Mouse (Mus musculus): Measurements from ENCODE around the gene Olfml2a. TPM values are rescaled to one million over a fixed set of nuclear protein-coding genes. Genes with fewer than 3 reads are reported as not detected.

The Olfml2a gene
- 28.1 TPM for polyA plus RNA-seq (2014; fragmentation: Illumina TruSeq; extraction: RNeasy Lipid Tissue Mini Kit (QIAGEN cat#74804))

GRCm38 (mm10) chr2:38931851-38932667 lies at the start of gene Olfml2a:
Gene Olfml2a (plus strand): TSS chr2:38931978.

GRCm38 (mm10) chr2:38927115-38927979 lies 4.4 kb upstream of the Olfml2a start, which contains the start of gene Nr6a1:
Gene Nr6a1 (minus strand): TSS chr2:38927688.

GRCm38 (mm10) chr2:38997386-38998374 lies 65.9 kb downstream of the Olfml2a start, which contains the start of gene Wdr38:
Gene Wdr38 (plus strand): TSS chr2:38997476.

GRCm38 (mm10) chr2:39004880-39005435 lies 73.2 kb downstream of the Olfml2a start, which contains the start of gene Arpc5l:
Gene Arpc5l (plus strand): TSS chr2:39005348.

GRCm38 (mm10) chr2:39005574-39006079 lies 73.8 kb downstream of the Olfml2a start, which contains the start of gene Rpl35:
Gene Rpl35 (minus strand): TSS chr2:39005624.

Other genes starting within 250 kb of the Olfml2a start
- gene Nr5a1, start 217.4 kb upstream of the Olfml2a start, polyA plus RNA-seq (2014; fragmentation: Illumina TruSeq; extraction: RNeasy Lipid Tissue Mini Kit (QIAGEN cat#74804)), result 10.5 TPM
- 7.7 TPM for gene Nr6a1, start 4.3 kb upstream of the Olfml2a start, polyA plus RNA-seq (2014; fragmentation: Illumina TruSeq; extraction: RNeasy Lipid Tissue Mini Kit (QIAGEN cat#74804))
- not detected for gene Wdr38, start 65.5 kb downstream of the Olfml2a start, polyA plus RNA-seq (2014; fragmentation: Illumina TruSeq; extraction: RNeasy Lipid Tissue Mini Kit (QIAGEN cat#74804))
- 174 TPM for gene Arpc5l, start 73.4 kb downstream of the Olfml2a start, polyA plus RNA-seq (2014; fragmentation: Illumina TruSeq; extraction: RNeasy Lipid Tissue Mini Kit (QIAGEN cat#74804))
- 137 TPM for gene Rpl35, start 73.6 kb downstream of the Olfml2a start, polyA plus RNA-seq (2014; fragmentation: Illumina TruSeq; extraction: RNeasy Lipid Tissue Mini Kit (QIAGEN cat#74804))
- 33.5 TPM for gene Golga1, start 133.6 kb downstream of the Olfml2a start, polyA plus RNA-seq (2014; fragmentation: Illumina TruSeq; extraction: RNeasy Lipid Tissue Mini Kit (QIAGEN cat#74804))

All from ovary, adult 10 weeks (tissue).